Mouse (Mus musculus) gastrocnemius, postnatal 14 days (tissue): ENCODE measurements around the gene Herc3. TPM values are rescaled to one million over a fixed set of nuclear protein-coding genes. Genes with fewer than 3 reads are reported as not detected.

ENCODE experiments used
- DNase-seq: peaks from one replicate; pipeline ENCODE4 v3.0.0; 2021; ENCODE audit warnings: mixed read lengths
- intact Hi-C: fragments of 180-260 bp; cut with DNase I; formaldehyde crosslinking; loops from one replicate; pipeline ENCODE4 v1.15.1; 2025; ENCODE audit warnings: low total_unique reads
- total RNA-seq, 2 experiments: library from RNA; stranded (reverse); gene quantifications; 2 replicates each; pipeline ENCODE4 v1.2.3; 2021

Herc3 gene
- total RNA-seq, 2 experiments from 2014 or later = 50.8 to 58.8 TPM

DNA sequence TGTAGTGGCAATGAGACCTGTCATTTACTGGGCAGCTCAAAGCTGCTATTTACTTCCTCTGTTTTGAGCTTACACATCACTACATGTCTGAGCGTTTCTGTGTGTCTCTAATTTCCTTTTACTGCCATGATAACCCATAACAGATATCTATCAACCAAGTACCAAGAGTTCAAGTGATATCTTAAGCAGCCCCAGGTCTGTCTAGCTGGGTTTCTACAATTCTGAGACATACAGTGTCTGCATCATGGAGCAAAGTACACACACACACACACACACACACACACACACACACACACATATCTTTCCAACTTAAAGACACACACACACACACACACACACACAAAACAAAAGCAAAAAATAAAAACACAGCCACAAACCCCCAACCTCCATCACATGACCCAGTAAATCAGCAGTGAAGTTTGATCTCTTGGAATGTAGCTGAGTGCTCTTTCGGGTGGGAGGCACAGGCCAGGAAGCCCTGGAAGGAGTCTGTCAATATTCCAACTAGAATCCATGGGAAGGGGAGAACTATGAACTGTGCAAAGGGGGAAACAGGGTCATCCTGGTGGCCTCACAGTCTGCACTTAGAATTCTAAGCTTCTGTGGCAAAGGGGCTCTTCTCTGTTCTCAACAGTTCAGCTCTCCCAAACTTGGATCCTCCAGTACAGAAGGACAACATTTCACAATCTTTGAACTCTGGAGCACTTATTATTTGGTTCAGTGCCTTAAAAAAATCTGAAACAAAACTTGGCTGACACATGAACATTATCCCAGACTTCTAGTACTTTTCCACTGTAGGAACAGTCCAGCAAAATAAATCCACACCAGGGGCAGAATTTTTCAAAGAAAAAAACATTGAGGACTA, 120.1 kb downstream of the Herc3 start:
- no peak for DNase-seq
- intact Hi-C loops = no loop called here

GRCm38 (mm10) chr6:58960523-58960922, 129.3 kb downstream of the Herc3 start:
- intact Hi-C loops = no loop called here
- no peak for DNase-seq

DNA sequence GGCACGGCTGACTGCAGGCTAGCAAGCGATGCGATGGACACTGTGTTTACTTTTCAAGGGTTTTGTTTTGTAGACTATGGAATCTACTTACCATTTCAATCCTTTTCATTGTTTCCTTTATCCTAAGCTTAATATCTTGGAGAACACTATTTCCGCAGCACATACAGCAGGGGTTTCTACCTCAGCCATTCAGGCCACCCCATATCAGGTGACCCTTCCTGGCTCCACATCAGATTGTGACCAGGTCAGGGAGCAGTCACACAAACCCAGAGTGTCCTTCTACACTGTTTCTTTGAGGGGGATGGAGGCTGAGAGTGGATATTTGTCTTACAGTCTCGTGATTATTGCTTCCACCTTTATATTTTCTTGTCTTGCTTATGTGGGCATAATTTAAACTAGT, 131.4 kb downstream of the Herc3 start:
- intact Hi-C loops = no loop called here

DNA sequence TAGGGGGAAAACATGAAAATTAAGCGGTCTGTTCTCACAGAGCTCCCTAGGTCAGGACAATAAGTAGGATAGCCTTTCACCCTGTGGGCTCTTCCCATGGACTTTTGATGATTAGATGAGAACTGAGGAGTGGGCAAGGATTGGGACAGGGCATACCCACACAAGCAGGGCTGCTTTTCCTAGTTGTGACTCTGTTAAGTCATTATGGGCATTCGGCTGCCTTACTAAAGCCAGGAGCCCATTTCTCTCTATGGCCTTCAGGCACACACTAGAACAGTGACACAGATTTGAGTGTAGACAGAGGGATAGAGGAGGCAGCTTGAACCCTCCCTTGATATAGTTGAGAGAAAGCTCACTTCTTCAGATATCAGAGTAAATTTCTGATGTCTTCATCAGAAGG, 132.8 kb downstream of the Herc3 start:
- intact Hi-C loops = no loop called here
- DNase-seq = no peak

More for the DNA sequence above, 131.4 kb downstream of the Herc3 start:
- no peak for DNase-seq

GRCm38 (mm10) chr6:58964565-58964964, 133.3 kb downstream of the Herc3 start:
- DNase-seq = no peak
- intact Hi-C loops = no loop called here

GRCm38 (mm10) chr6:58965071-58965831, 134.0 kb downstream of the Herc3 start:
- intact Hi-C loops = no loop called here
- no peak for DNase-seq

DNA sequence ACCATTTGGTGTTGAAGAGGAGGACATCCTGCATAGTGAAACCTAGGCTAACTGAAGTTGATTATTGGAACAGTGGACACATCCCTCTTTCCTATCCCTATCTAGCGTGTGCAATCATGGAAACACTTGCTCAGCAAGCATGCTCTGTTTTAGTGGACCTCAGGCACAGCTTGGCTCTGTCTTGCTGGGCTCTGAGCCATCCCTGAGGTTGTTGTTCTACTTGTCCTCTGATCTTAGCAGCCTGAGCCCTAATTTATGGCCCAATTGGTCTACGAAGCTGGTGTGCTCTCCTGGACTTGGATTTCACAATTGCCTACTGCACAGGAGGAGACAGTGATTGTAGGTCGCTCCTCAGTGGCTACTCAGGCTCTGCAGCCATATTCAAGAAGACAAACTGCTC, 137.0 kb downstream of the Herc3 start:
- DNase-seq = no peak
- intact Hi-C loops = no loop called here

Other genes with a start within 250 kb of the Herc3 start
- 10 to 100 TPM; 17.7 to 24.7 TPM for gene Abcg2, start 246.9 kb upstream of the Herc3 start, total RNA-seq
- under 1 TPM; 0.16 to 0.18 TPM for gene Nap1l5, start 75.6 kb downstream of the Herc3 start, total RNA-seq
- gene Fam13a, start 193.1 kb downstream of the Herc3 start, total RNA-seq = 1 to 10 TPM; 7.7 to 8.5 TPM